Mouse (Mus musculus) lung, postnatal 0 days (tissue): ENCODE data around the gene Cmtm8.

Experiments used
- CTCF ChIP-seq: IDR thresholded peaks from 2 replicates; pipeline ENCODE4 v1.5.1; 2016; ENCODE audit warnings: antibody characterized with exemption, mild to moderate bottlenecking
- EP300 ChIP-seq: IDR thresholded peaks from 2 replicates; pipeline ENCODE4 v1.6.1; 2016; ENCODE audit warnings: antibody characterized with exemption, mild to moderate bottlenecking, control low read depth

- no peak for TF ChIP-seq CTCF
- TF ChIP-seq EP300: no peak
These were observed 75.9 kb downstream of the Cmtm8 start for GRCm38 (mm10) chr9:114768066-114768465.
